Mouse (Mus musculus) C2C12 (cell line): ENCODE measurements around the gene Exo5.

Experiments used
- CEBPB ChIP-seq: IDR thresholded peaks from one replicate; pipeline ENCODE4 v1.6.1; 2011; ENCODE audit warnings: low read depth, mild to moderate bottlenecking, control low read depth, moderate library complexity
- CTCF ChIP-seq: IDR thresholded peaks from one replicate; pipeline ENCODE4 v1.5.1; 2011; ENCODE audit not compliant: control insufficient read depth, insufficient read depth, insufficient read length
- FOSL1 ChIP-seq: IDR thresholded peaks from one replicate; pipeline ENCODE4 v1.8.0; 2011; ENCODE audit warnings: mild to moderate bottlenecking, low read length; ENCODE audit not compliant: poor library complexity, insufficient read depth, severe bottlenecking
- MAX ChIP-seq: IDR thresholded peaks from one replicate; pipeline ENCODE4 v1.6.1; 2011; ENCODE audit warnings: mild to moderate bottlenecking, control low read depth
- MYOG ChIP-seq: IDR thresholded peaks from one replicate; pipeline ENCODE4 v1.6.1; 2011; ENCODE audit not compliant: control insufficient read depth, insufficient read length; ENCODE audit errors: extremely low read depth
- USF1 ChIP-seq: IDR thresholded peaks from one replicate; pipeline ENCODE4 v1.6.1; 2011; ENCODE audit warnings: low read depth, mild to moderate bottlenecking, control low read depth, moderate library complexity

DNA sequence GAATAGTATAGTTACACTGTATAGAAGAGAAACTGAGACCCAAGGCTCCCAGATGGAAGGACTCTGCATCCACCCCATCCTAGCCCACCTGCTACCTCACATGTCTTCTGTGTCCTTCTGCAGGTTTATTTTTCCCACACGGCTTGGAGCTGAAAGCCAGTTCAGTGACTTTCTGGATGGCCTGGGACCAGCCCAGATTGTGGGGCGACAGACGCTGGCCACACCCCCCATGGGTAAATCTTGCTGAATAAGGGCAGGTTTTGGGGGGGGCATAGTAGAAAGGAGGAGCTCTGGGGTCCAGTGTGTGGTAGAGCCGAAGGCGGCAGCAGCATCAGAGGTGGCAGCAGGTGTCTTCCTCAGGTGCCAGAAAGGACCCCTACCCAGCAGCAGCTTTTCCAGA is 38.0 kb downstream of the Exo5 start:
- no peak for TF ChIP-seq CTCF
- TF ChIP-seq USF1, result no peak
- TF ChIP-seq MYOG, result no peak
- TF ChIP-seq MAX, result no peak
- TF ChIP-seq FOSL1, result no peak
- TF ChIP-seq CEBPB, result no peak
